Mouse (Mus musculus) erythroblast, embryonic 14.5 days (primary cell): ENCODE data around the gene Numbl.

Source experiments
- GATA1 ChIP-seq: IDR thresholded peaks from 2 replicates; pipeline ENCODE4 v1.6.1; 2012; ENCODE audit warnings: low read length, inconsistent platforms, mixed read lengths
- TAL1 ChIP-seq: IDR thresholded peaks from 3 replicates; pipeline ENCODE4 v1.6.1; 2012; ENCODE audit warnings: low read length, inconsistent platforms, mixed read lengths

- TF ChIP-seq GATA1 (no peak), TAL1 (no peak)
Measured at GRCm38 (mm10) chr7:27249146-27249545, 9.1 kb upstream of the Numbl start.
